ENCODE assay signal across 9 mouse cellular contexts in the genomic region with DNA sequence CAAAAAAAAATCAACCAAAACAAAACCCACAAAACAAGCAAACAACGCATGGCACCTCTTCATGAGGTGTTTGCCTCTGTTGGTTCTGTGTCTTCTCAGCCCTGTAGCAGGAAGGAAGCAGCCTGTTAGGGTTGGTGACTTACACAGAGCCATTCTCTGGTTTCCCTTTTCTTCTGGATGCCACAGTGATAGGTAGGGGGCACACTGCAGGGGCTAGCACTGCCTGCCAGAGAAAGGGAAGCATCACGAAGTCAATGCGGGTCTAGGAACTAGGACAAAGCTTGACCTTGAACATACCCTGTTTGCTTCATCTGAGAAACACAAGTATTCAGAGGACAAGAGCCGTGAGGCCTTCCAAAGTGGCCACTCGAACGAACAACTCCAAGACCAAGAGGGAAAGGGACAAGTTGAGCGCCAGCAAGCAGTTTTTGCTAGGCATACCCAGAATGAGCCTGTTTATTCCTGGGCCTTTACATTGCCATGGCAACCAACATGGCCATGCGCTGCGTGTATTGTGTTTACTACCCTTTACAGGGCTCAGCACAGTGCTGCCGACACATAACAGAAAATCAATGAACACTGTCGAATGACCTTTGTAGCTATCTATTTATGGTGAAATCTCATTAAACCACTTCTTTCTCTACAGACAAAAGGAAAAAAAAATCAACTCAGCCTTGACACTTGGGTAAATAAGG.
A peak's percentile ranks its signal among the peaks of the same experiment; 100 is the strongest.
DNase-seq lines count a peak whose midpoint lies in the region; ATAC-seq and TF ChIP-seq lines count a peak whose summit lies in the region.
"Had no signal": no experiment of that assay in that cellular context is flagged by ENCODE, and none has a peak within 500 bp of the region (broad histone marks: within the 10 kb centered on the region; RNA-seq: fewer than 3 reads in every experiment).

No protein-coding gene starts in this region.

- H3K27me3 ChIP-seq in heart, embryonic 10.5 days (ENCODE audit: insufficient read depth, poor library complexity, severe bottlenecking), result no peaks in the 10 kb centered on the region
- no peaks in the 10 kb centered on the region for H3K27me3 ChIP-seq in heart, embryonic 11.5 days (ENCODE audit: control insufficient read depth, insufficient read depth, low read length)
- peaks cover 5% of the 10 kb centered on the region; the same call in 1 of the 2 replicates for H3K27me3 ChIP-seq in hindbrain, embryonic 10.5 days (ENCODE audit: insufficient read depth, poor library complexity, severe bottlenecking)
- H3K27me3 ChIP-seq in liver, postnatal 0 days (ENCODE audit: insufficient read depth, low read length), result no peaks in the 10 kb centered on the region
- H3K27me3 ChIP-seq: limb, embryonic 15.5 days had no signal

- WGBS in heart, embryonic 10.5 days, result 72% methylated on average over 11 of the region's 11 CpGs
- 74% methylated on average over 11 of the region's 11 CpGs for WGBS in heart, embryonic 11.5 days (ENCODE audit: insufficient replicate concordance)
- 47% methylated on average over 11 of the region's 11 CpGs for WGBS in hindbrain, embryonic 10.5 days
- 54% methylated on average over 11 of the region's 11 CpGs for WGBS in liver, postnatal 0 days (ENCODE audit: insufficient replicate concordance)
- 28% methylated on average over 11 of the region's 11 CpGs for WGBS in olfactory bulb, adult 2 months

- peak; percentile 51; the same call in 1 of the 2 replicates for TF ChIP-seq EP300 in liver, postnatal 0 days (IDR thresholded peaks at IDR 0.05; ENCODE audit: low read depth)

- H3K4me2 ChIP-seq in heart, embryonic 11.5 days, result no peak overlapping the region
- no peak overlapping the region for H3K4me2 ChIP-seq in liver, postnatal 0 days (ENCODE audit: low read depth, low read length)
- H3K4me2 ChIP-seq: limb, embryonic 15.5 days had no signal

- no peak overlapping the region for H3K9ac ChIP-seq in heart, embryonic 11.5 days (ENCODE audit: low read depth, low read length)
- H3K9ac ChIP-seq in liver, postnatal 0 days (replicated peaks), result no peak overlapping the region
- H3K9ac ChIP-seq: limb, embryonic 15.5 days had no signal

- 0 out of 2 replicates have a peak overlapping the region, but pooled peaks have one; percentile 29 for H3K27ac ChIP-seq in heart, embryonic 10.5 days
- no peak overlapping the region for H3K27ac ChIP-seq in heart, embryonic 11.5 days (ENCODE audit: low read depth, low read length)
- H3K27ac ChIP-seq in hindbrain, embryonic 10.5 days, result peak overlapping the region; percentile 57
- peak overlapping the region; percentile 92 for H3K27ac ChIP-seq in liver, postnatal 0 days (ENCODE audit: low read depth)
- H3K27ac ChIP-seq in olfactory bulb, adult 2 months (ENCODE audit: insufficient read depth, low read depth, low read length), result peak overlapping the region; percentile 40
- H3K27ac ChIP-seq: limb, embryonic 15.5 days had no signal

- TF ChIP-seq POLR2A in olfactory bulb, adult 2 months (IDR thresholded peaks at IDR 0.05; ENCODE audit: insufficient read depth, low read depth, low read length), result no peak

- H3K36me3 ChIP-seq in heart, embryonic 10.5 days, result no peaks in the 10 kb centered on the region
- H3K36me3 ChIP-seq in heart, embryonic 11.5 days (ENCODE audit: control insufficient read depth, insufficient read depth, low read length), result no peaks in the 10 kb centered on the region
- no peaks in the 10 kb centered on the region for H3K36me3 ChIP-seq in hindbrain, embryonic 10.5 days
- H3K36me3 ChIP-seq in liver, postnatal 0 days (replicated peaks; ENCODE audit: insufficient read depth, low read length), result no peaks in the 10 kb centered on the region
- H3K36me3 ChIP-seq: limb, embryonic 15.5 days had no signal

- no peak for TF ChIP-seq CTCF in liver, postnatal 0 days (IDR thresholded peaks at IDR 0.05; ENCODE audit: low read depth)
- TF ChIP-seq CTCF in olfactory bulb, adult 2 months (IDR thresholded peaks at IDR 0.05; ENCODE audit: insufficient read depth, low read depth, low read length), result no peak

- no peaks in the 10 kb centered on the region for H3K9me3 ChIP-seq in heart, embryonic 10.5 days
- peaks cover 3% of the 10 kb centered on the region; the same call in 1 of the 2 replicates for H3K9me3 ChIP-seq in heart, embryonic 11.5 days (replicated peaks; ENCODE audit: control insufficient read depth, low read length)
- H3K9me3 ChIP-seq in hindbrain, embryonic 10.5 days, result 0 out of 2 replicates have a peak, but pooled peaks cover 4% of the 10 kb centered on the region
- H3K9me3 ChIP-seq in liver, postnatal 0 days (ENCODE audit: low read length), result 0 out of 2 replicates have a peak, but pooled peaks cover 4% of the 10 kb centered on the region
- H3K9me3 ChIP-seq: limb, embryonic 15.5 days had no signal

- no peak for ATAC-seq in heart, embryonic 11.5 days (replicated peaks; ENCODE audit: insufficient number of reproducible peaks, low FRiP score, low TSS enrichment)
- peak; percentile 87 for ATAC-seq in liver, postnatal 0 days

- H3K4me1 ChIP-seq in heart, embryonic 10.5 days, result peaks cover 5% of the 10 kb centered on the region; the same call in 1 of the 2 replicates
- no peaks in the 10 kb centered on the region for H3K4me1 ChIP-seq in heart, embryonic 11.5 days (ENCODE audit: control insufficient read depth, insufficient read depth, low read length)
- H3K4me1 ChIP-seq in hindbrain, embryonic 10.5 days (replicated peaks), result peaks cover 10% of the 10 kb centered on the region
- no peaks in the 10 kb centered on the region for H3K4me1 ChIP-seq in liver, postnatal 0 days (ENCODE audit: insufficient read depth)
- H3K4me1 ChIP-seq in olfactory bulb, adult 2 months (ENCODE audit: control insufficient read depth, insufficient read depth, low read length), result peaks cover 4% of the 10 kb centered on the region
- H3K4me1 ChIP-seq: limb, embryonic 15.5 days had no signal

- peak; percentile 75 for DNase-seq in heart, embryonic 10.5 days (ENCODE audit: low spot score)
- peak; percentile 53 for DNase-seq in hindbrain, embryonic 10.5 days (ENCODE audit: low spot score)
- peak; percentile 41 for DNase-seq in liver, postnatal 0 days
- no peak for DNase-seq in cerebellum, postnatal 36 days
- DNase-seq in thymus, postnatal 0 days (ENCODE audit: low spot score), result no peak
- DNase-seq in gastrocnemius, postnatal 4 days (ENCODE audit: low spot score in 2 of 2), result no peak

- no peak overlapping the region for H3K4me3 ChIP-seq in heart, embryonic 10.5 days
- no peak overlapping the region for H3K4me3 ChIP-seq in heart, embryonic 11.5 days (ENCODE audit: low read depth, low read length)
- no peak overlapping the region for H3K4me3 ChIP-seq in hindbrain, embryonic 10.5 days
- H3K4me3 ChIP-seq in liver, postnatal 0 days (ENCODE audit: low read depth, low read length), result no peak overlapping the region
- no peak overlapping the region for H3K4me3 ChIP-seq in olfactory bulb, adult 2 months (ENCODE audit: insufficient read depth, low read depth, low read length)
- H3K4me3 ChIP-seq: limb, embryonic 15.5 days had no signal

Comparison
In these comparisons a context has a peak if more than half of its experiments do, and no peak if none do; other contexts are left out.
1. DNase-seq: peak in heart, embryonic 10.5 days (single experiment), hindbrain, embryonic 10.5 days (single experiment) and liver, postnatal 0 days (single experiment); none in cerebellum, postnatal 36 days (0 of 2), thymus, postnatal 0 days (single experiment) and gastrocnemius, postnatal 4 days (0 of 2).